Mouse (Mus musculus) pancreas, adult 10 weeks (tissue): ENCODE measurements around the gene Cabp5. TPM values are rescaled to one million over a fixed set of nuclear protein-coding genes. Genes with fewer than 3 reads are reported as not detected.

ENCODE experiments used
- polyA plus RNA-seq: library from polyadenylated mRNA; stranded (reverse); fragments of 350-450 nt; fragmentation: Illumina TruSeq; extraction: RNeasy Lipid Tissue Mini Kit (QIAGEN cat#74804); gene quantifications from one replicate; pipeline ENCODE4 v1.2.3, GENCODE M21; 2015; ENCODE audit warnings: low read depth, low replicate concordance; ENCODE audit not compliant: insufficient read depth

Cabp5 gene
- polyA plus RNA-seq, result not detected

DNA sequence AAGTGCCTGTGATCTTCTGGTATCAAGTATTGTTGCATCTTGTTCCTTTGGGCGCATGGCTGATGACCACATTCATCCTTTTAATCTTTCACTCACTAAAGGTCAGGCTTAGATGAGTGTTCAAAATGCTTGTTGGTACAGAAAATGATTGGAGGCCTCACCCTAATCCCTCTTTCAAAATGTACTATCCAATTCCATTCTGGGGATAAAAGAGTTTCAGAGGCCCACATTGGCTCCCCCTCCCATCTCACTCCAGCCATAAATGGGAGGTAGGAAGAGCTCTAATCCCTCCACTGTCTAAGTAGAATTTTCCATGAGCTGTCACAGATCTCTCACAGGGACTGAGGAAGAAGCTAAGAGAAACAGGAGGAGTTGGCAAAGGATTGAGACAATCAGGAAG lies at the start of gene Cabp5:
TSS of gene Cabp5 (plus strand) at position 301 of the 400 bp plus-strand sequence.

DNA sequence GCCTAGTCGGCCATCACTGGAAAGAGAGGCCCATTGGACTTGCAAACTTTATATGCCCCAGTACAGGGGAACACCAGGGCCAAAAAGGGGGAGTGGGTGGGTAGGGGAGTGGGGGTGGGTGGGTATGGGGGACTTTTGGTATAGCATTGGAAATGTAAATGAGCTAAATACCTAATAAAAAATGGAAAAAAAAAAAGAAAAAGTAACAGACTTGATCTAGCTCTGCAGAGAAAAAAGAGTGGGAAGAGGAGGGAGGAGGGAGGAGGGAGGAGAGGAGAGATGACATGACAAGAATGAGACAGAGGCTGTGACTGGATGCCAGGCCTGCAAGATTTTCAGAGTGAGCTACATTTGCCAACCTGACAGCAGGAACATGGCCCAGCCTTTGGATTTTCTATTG lies 52.6 kb downstream of the Cabp5 start, which contains the start of gene Bsph1:
TSS of gene Bsph1 (plus strand) at position 301 of the 400 bp plus-strand sequence.

Other genes starting within 250 kb of the Cabp5 start
- not detected for gene Vmn1r88, start 238.6 kb upstream of the Cabp5 start, polyA plus RNA-seq
- gene Vmn1r89, start 185.1 kb upstream of the Cabp5 start, polyA plus RNA-seq, result not detected
- gene Lig1, start 120.8 kb upstream of the Cabp5 start, polyA plus RNA-seq, result 3.2 TPM
- 6.4 TPM for gene Zswim9, start 119.4 kb upstream of the Cabp5 start, polyA plus RNA-seq
- gene Pla2g4c, start 73.5 kb upstream of the Cabp5 start, polyA plus RNA-seq, result 0.37 TPM
- not detected for gene Bsph1, start 52.7 kb downstream of the Cabp5 start, polyA plus RNA-seq
- not detected for gene Bsph2, start 172.9 kb downstream of the Cabp5 start, polyA plus RNA-seq
- gene Sult2a5, start 225.8 kb downstream of the Cabp5 start, polyA plus RNA-seq, result not detected